Mouse (Mus musculus): ENCODE data around the gene H3f3a. TPM values are rescaled to one million over a fixed set of nuclear protein-coding genes. Genes with fewer than 3 reads are reported as not detected.

H3f3a gene
- total and polyA plus RNA-seq, 3 experiments: 571 to 1,420 (median 715) TPM

GRCm38 (mm10) chr1:180835273-180836015, 21.7 kb upstream of the H3f3a start:
- in situ Hi-C loops (cut with MboI; ENCODE audit: low pct_ligation_motif_present, low pct_unique_long_range_greater_than_20kb, low sequenced_read_pairs): no loop called here
- H3K9ac ChIP-seq (ENCODE audit: insufficient read depth, low read depth): no peak overlapping the region
- TF ChIP-seq ZNF384 (IDR thresholded peaks at IDR 0.05; ENCODE audit: low read depth, low read length) (no peak), NELFE (IDR thresholded peaks at IDR 0.05; ENCODE audit: low read depth, low read length) (no peak), EP300 (IDR thresholded peaks at IDR 0.05; ENCODE audit: low read length) (no peak), CTCF (conservative IDR thresholded peaks at IDR 0.05 in 1 of 2, IDR thresholded peaks at IDR 0.05 in 1 of 2; ENCODE audit: low read depth in 2 of 2, low read length in 2 of 2) (no peak), MXI1 (IDR thresholded peaks at IDR 0.05; ENCODE audit: low read depth, low read length) (no peak), NRF1 (IDR thresholded peaks at IDR 0.05; ENCODE audit: low read depth, low read length) (no peak), ELF1 (IDR thresholded peaks at IDR 0.05; ENCODE audit: low read depth, low read length) (no peak), TCF12 (IDR thresholded peaks at IDR 0.05; ENCODE audit: low read depth, low read length) (no peak), GABPA (IDR thresholded peaks at IDR 0.05; ENCODE audit: insufficient replicate concordance, low read depth, low read length) (no peak), RAD21 (IDR thresholded peaks at IDR 0.05; ENCODE audit: low read depth, low read length) (no peak), CHD1 (IDR thresholded peaks at IDR 0.05; ENCODE audit: low read depth, low read length) (no peak), USF2 (conservative IDR thresholded peaks at IDR 0.05; ENCODE audit: low read depth, low read length) (no peak), ZMIZ1 (IDR thresholded peaks at IDR 0.05; ENCODE audit: low read depth, low read length) (no peak), MAX (IDR thresholded peaks at IDR 0.05; ENCODE audit: low read length) (no peak), ZC3H11A (IDR thresholded peaks at IDR 0.05; ENCODE audit: low read depth, low read length) (no peak), SIN3A (IDR thresholded peaks at IDR 0.05; ENCODE audit: low read length) (no peak), RCOR1 (conservative IDR thresholded peaks at IDR 0.05; ENCODE audit: low read depth, low read length) (no peak)
- no peaks in the 10 kb centered on the region for H3K27me3 ChIP-seq (replicated peaks)
- H3K36me3 ChIP-seq (replicated peaks in 1 of 2; ENCODE audit: control insufficient read depth in 1 of 2, insufficient read depth in 1 of 2, low read length in 1 of 2): no peaks in the 10 kb centered on the region
- peaks cover 7 to 8% of the 10 kb centered on the region in 2 experiments; a peak in 2 of 4 replicates for H3K4me1 ChIP-seq (ENCODE audit: control insufficient read depth in 1 of 2, insufficient read depth in 2 of 2)
- no peaks in the 10 kb centered on the region for H3K9me3 ChIP-seq (replicated peaks; ENCODE audit: low read length)
- dilution Hi-C loops (cut with MboI; ENCODE audit: extremely low pct_ligation_motif_present, extremely low pct_unique_long_range_greater_than_20kb, low sequenced_read_pairs): no loop called here
- no peaks in the 10 kb centered on the region for H3K79me2 ChIP-seq (replicated peaks; ENCODE audit: control insufficient read depth, extremely low read depth, insufficient read depth, poor library complexity, severe bottlenecking)
- H3K4me2 ChIP-seq (ENCODE audit: insufficient read depth, low read depth, poor library complexity, severe bottlenecking): no peak overlapping the region
- H3K27ac ChIP-seq (ENCODE audit: insufficient read depth, low read depth): no peak overlapping the region
- no peak for DNase-seq (ENCODE audit: extremely low read depth)
- no peak overlapping the region for H3K4me3 ChIP-seq (replicated peaks in 1 of 3; ENCODE audit: low read depth in 2 of 3, low read length in 2 of 3, poor library complexity in 1 of 3)

- Histone ChIP-seq H3K4me2 (ENCODE audit: insufficient read depth, low read depth, poor library complexity, severe bottlenecking) (no peak overlapping the region), H3K9ac (ENCODE audit: insufficient read depth, low read depth) (no peak overlapping the region)
- in situ Hi-C loops (cut with MboI; ENCODE audit: low pct_ligation_motif_present, low pct_unique_long_range_greater_than_20kb, low sequenced_read_pairs): no loop called here
- TF ChIP-seq MYC (IDR thresholded peaks at IDR 0.05; ENCODE audit: low read depth, low read length): no peak
- no peak for TF ChIP-seq KAT2A (IDR thresholded peaks at IDR 0.05; ENCODE audit: insufficient replicate concordance, low read length)
- TF ChIP-seq HCFC1 (IDR thresholded peaks at IDR 0.05; ENCODE audit: low read depth, low read length): no peak
- no peak for TF ChIP-seq JUN (IDR thresholded peaks at IDR 0.05; ENCODE audit: insufficient read depth, low read depth, low read length)
- TF ChIP-seq IRF4 (IDR thresholded peaks at IDR 0.05; ENCODE audit: low read depth, low read length): no peak
- TF ChIP-seq ETS1 (conservative IDR thresholded peaks at IDR 0.05; ENCODE audit: low read depth, low read length): no peak
- no peak for TF ChIP-seq RAD21 (IDR thresholded peaks at IDR 0.05; ENCODE audit: low read depth, low read length)
- TF ChIP-seq MEF2A (IDR thresholded peaks at IDR 0.05; ENCODE audit: borderline replicate concordance, low read depth, low read length): no peak
- TF ChIP-seq SMC3 (IDR thresholded peaks at IDR 0.05; ENCODE audit: low read depth, low read length): no peak
- no peak for TF ChIP-seq ELF1 (IDR thresholded peaks at IDR 0.05; ENCODE audit: low read depth, low read length)
- TF ChIP-seq JUND (conservative IDR thresholded peaks at IDR 0.05; ENCODE audit: low read depth, low read length): no peak
- no peak for TF ChIP-seq GABPA (IDR thresholded peaks at IDR 0.05; ENCODE audit: insufficient replicate concordance, low read depth, low read length)
- TF ChIP-seq RCOR1 (conservative IDR thresholded peaks at IDR 0.05; ENCODE audit: low read depth, low read length): no peak
- no peak for TF ChIP-seq E2F4 (IDR thresholded peaks at IDR 0.05; ENCODE audit: insufficient replicate concordance, low read depth, low read length)
- no peak for TF ChIP-seq MXI1 (IDR thresholded peaks at IDR 0.05; ENCODE audit: low read depth, low read length)
- TF ChIP-seq BHLHE40 (IDR thresholded peaks at IDR 0.05; ENCODE audit: low read depth, low read length): no peak
- no peak for TF ChIP-seq EP300 (IDR thresholded peaks at IDR 0.05; ENCODE audit: low read length)
- TF ChIP-seq POLR2AphosphoS2 (IDR thresholded peaks at IDR 0.05; ENCODE audit: low read depth, low read length): no peak
Observed at GRCm38 (mm10) chr1:180830588-180831346, 17.0 kb upstream of the H3f3a start.

More at GRCm38 (mm10) chr1:180830588-180831346, 17.0 kb upstream of the H3f3a start:
- no peaks in the 10 kb centered on the region for H3K36me3 ChIP-seq (replicated peaks in 1 of 2; ENCODE audit: control insufficient read depth in 1 of 2, insufficient read depth in 1 of 2, low read length in 1 of 2)
- no peak for DNase-seq (ENCODE audit: extremely low read depth)
- H3K4me1 ChIP-seq (ENCODE audit: control insufficient read depth in 1 of 2, insufficient read depth in 2 of 2): peaks cover 15 to 26% of the 10 kb centered on the region in 2 experiments
- H3K27me3 ChIP-seq (replicated peaks): no peaks in the 10 kb centered on the region
- dilution Hi-C loops (cut with MboI; ENCODE audit: extremely low pct_ligation_motif_present, extremely low pct_unique_long_range_greater_than_20kb, low sequenced_read_pairs): no loop called here
- H3K79me2 ChIP-seq (replicated peaks; ENCODE audit: control insufficient read depth, extremely low read depth, insufficient read depth, poor library complexity, severe bottlenecking): no peaks in the 10 kb centered on the region
- H3K9me3 ChIP-seq (replicated peaks; ENCODE audit: low read length): peaks cover 7% of the 10 kb centered on the region
- no peak overlapping the region for H3K27ac ChIP-seq (ENCODE audit: insufficient read depth, low read depth)
- peak overlapping the region in 2 of 3 experiments; percentile 17 to 41 for H3K4me3 ChIP-seq (replicated peaks in 1 of 3; ENCODE audit: low read depth in 2 of 3, low read length in 2 of 3, poor library complexity in 1 of 3)

Data from CH12.LX (cell line).